Mouse (Mus musculus) embryo, embryonic 10.5 days (tissue): ENCODE measurements around the gene Apba2.

Source experiments
- DNase-seq: peaks from one replicate; pipeline ENCODE4 v3.0.0-alpha.2; 2015; ENCODE audit warnings: low spot score

Gene Apba2

DNA sequence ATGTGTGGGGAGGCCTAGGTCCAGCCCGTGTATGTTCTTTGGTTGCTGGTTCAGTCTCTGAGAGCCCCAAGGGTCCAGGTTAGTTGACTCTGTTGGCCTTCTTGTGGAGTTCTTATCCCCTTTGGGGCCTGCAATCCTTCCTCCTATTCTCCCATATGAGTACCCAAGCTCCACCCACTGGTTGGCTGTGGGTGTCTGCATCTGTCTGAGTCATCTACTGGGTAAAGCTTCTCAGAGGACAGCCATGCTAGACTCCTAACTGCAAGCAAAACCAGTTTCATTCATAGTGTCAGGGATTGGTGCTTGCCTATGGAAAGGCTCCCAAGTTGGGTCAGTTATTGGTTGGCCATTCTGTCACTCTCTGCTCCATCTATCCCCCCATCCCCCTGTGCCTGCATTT lies 29.8 kb downstream of the Apba2 start:
- DNase-seq, result no peak

GRCm38 (mm10) chr7:64533374-64533773 lies 31.9 kb downstream of the Apba2 start:
- no peak for DNase-seq

DNA sequence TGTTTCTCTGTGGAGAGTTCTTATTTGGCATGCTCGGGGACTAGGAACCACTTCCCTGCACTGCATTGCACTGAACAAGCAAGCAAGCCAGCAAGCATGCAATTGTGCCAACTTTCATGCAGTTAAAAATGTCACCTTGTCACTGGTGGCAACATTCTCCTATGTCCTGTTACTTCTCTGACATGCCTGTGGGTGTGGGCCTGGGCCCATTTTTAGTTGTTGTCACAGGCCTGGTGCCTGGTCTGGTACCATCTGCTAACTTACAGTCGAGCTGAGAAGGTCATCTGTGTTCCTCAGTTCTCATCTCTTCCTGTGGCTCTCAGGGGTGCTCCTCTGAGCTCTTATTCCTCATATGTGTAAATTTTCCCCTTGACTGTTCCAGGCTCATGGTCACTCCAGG lies 33.8 kb downstream of the Apba2 start:
- DNase-seq, result no peak

DNA sequence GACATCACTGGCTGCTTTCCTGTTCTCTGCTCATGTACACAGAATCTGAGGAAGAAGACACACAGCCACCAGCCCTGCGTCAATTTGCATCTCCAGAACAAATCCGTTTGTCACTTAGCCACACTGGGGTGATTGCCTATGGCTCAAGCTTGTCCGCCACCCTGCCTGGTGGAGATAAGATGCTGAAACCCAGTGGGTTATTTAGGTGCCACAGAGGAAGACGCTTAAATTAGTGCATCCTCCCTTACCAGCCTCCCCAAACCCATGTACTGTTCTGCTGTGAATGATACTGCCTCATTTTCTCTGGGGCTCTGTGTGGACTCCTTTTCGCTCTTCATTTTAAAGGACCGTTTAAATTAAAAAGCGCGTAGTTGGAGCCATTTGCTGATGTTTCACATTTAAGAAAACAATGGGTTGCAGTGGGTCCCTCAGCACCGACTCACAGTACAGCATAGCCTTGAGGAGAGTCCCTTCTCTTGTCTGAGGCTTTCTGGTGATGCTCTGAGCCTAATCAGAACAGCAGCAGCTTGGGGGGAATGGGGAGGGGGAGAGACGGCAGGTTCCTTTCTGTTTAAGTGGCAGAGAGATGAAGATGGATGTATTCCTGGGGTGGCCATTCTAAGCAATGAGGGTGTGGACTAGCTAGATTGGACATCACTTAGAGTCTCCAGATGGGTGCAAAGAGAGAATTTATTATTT lies 38.1 kb downstream of the Apba2 start:
- peak; percentile 14 for DNase-seq

GRCm38 (mm10) chr7:64546801-64547200 lies 45.3 kb downstream of the Apba2 start:
- DNase-seq, result no peak

- DNase-seq, result no peak
These were observed 49.4 kb downstream of the Apba2 start for GRCm38 (mm10) chr7:64550856-64551255.

- DNase-seq, result peak; percentile 14
These were observed 51.2 kb downstream of the Apba2 start for GRCm38 (mm10) chr7:64552523-64553190.

GRCm38 (mm10) chr7:64561711-64562498 lies 60.4 kb downstream of the Apba2 start:
- DNase-seq, result no peak

DNA sequence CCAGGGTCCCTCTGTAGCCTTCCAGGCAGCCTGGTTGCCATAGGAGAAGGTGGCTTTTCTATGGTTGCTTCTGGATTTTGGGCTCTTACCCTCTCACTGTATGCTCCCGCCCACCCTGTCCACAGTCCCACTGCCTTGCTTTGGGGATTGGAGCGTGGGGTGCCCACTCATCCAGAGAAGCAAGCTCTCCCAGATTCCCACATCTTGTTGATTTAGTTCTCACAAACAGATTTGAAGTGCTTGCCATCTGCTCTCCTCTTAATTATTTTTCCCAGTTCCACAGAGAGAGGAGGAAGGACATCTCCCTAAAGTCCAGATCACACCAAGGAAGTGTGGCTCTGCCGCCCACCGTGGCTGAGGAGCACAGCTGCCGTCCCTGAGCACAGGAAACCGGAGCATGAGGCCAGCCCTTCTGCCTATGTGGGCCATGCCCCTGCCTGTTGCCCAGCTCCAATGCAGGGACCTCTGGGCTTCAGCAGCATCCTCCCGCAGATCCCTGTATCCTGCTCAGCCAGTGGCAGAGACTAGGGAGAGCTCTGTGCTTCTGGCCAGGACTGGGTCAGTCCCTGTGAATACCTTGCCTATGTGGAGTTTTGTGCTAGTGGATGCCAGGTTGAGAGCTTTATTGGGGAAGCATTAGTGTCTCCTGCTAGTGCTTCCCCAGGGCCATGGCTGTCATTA lies 63.5 kb downstream of the Apba2 start:
- DNase-seq, result no peak

GRCm38 (mm10) chr7:64566371-64567243 lies 65.1 kb downstream of the Apba2 start:
- no peak for DNase-seq

DNA sequence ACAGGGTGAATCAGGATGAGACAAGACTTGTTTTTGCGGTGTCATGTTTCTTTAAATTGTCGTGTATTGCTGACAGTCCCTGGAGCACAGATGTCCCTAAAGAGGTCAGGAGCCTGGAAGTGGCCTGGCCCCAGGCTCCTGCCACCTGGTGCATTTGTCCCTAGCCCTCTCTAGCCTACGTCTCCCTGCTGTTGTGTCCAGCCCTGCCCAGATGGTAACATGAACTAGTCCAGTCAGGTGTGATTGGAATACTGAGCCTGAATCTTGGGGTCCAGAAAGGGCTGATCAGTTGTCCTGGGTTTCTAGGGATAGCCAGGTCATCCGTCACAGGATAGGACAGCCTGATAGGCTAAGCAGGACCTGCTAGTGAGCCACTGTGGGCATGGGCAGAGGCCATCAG lies 67.2 kb downstream of the Apba2 start:
- DNase-seq, result peak; percentile 12

GRCm38 (mm10) chr7:64569676-64570075 lies 68.2 kb downstream of the Apba2 start:
- DNase-seq, result peak; percentile 18

DNA sequence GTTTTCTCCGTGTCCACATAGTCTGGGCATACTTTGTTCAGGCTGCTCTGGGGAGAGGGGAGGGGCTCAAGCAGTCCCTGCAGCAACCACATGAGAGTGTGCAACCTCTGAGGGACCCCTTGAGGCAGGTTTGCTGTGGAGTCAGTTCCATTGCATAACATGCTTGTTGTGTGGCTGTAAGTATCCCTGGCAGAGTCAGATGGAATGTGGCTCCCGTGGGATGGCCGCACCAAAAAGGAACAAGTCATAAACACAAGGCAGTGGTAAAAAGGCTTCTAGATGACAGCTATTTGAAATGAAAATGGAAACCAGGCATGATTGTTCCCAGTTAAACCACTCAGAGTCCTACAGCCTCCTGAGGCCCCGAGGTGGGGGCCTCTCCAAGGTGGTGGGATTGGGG lies 69.4 kb downstream of the Apba2 start:
- no peak for DNase-seq

DNA sequence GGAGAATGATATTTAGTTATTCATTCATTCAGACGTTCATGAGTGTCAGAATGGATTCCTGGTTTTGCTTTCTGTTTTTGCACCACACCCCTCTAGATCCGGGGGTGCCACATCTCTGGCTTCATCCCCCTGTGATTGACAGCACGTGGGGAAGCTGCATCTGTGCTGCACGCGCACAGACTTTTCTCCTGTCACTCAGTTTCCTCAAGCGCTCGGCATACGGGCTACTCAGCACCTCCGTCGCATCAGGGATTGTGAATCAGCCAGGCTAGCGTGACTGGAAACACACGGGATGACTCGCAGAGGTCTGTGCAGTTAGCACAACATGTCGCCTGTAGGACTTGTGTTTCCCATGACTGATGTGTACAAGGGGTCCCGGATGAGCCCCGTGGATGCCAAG lies 72.6 kb downstream of the Apba2 start:
- DNase-seq, result no peak

GRCm38 (mm10) chr7:64576519-64576951 lies 75.0 kb downstream of the Apba2 start:
- no peak for DNase-seq

- no peak for DNase-seq
These were observed 76.7 kb downstream of the Apba2 start for GRCm38 (mm10) chr7:64578176-64578575.

- DNase-seq, result peak; percentile 14
These were observed 78.4 kb downstream of the Apba2 start for GRCm38 (mm10) chr7:64579887-64580286.

GRCm38 (mm10) chr7:64580293-64580692 lies 78.8 kb downstream of the Apba2 start:
- no peak for DNase-seq

GRCm38 (mm10) chr7:64582358-64582757 lies 80.9 kb downstream of the Apba2 start:
- DNase-seq, result no peak

DNA sequence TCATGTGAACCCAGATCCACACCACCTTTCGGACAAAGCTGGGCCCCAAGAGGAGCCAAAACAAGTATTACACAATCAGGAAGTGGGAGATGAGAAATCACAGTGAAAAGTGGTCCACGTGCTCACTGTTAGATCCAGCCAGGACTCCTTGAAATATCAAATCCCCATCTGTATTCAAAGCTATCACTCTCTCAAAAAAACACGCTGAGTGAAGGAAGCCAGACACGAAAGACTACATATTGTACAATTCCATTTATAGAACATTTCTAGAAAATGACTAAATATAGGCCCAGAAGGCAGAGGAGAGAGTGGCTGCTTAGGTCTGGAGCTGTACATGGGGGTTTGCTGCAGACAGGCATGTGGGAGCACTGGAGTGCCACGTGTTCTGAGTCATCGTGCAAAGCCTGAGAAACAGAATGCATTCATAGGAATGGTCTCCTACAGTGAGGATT lies 82.2 kb downstream of the Apba2 start:
- DNase-seq, result no peak

DNA sequence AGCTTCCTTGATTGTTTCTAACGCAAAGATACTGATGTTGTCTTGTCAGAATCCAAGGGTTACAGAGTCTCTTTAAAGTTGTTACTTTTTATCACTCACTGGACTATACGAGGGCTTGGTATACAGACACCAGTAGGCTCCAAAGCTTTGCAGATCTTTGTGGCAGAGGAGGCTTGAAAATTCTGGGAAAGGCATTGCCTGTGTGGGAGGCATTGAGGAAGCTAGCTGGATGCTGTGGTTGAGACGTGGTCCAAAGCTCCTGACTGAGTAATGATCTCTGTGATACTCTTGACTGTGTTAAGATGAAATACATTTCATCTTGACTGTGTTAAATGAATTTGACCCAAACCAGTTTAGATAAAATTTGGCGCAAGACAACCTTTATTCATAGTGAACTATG lies 84.6 kb downstream of the Apba2 start:
- no peak for DNase-seq
